Mouse (Mus musculus) bone marrow macrophage, adult 2 months (primary cell): ENCODE measurements around the gene Runx3.

Experiments used
- CTCF ChIP-seq: IDR thresholded peaks from 2 replicates; pipeline ENCODE4 v1.5.1; 2012; ENCODE audit warnings: low read depth, mild to moderate bottlenecking, low read length, moderate library complexity
- POLR2A ChIP-seq: IDR thresholded peaks from 2 replicates; pipeline ENCODE4 v1.6.1; 2012; ENCODE audit warnings: mild to moderate bottlenecking, low read depth, low read length, borderline replicate concordance

DNA sequence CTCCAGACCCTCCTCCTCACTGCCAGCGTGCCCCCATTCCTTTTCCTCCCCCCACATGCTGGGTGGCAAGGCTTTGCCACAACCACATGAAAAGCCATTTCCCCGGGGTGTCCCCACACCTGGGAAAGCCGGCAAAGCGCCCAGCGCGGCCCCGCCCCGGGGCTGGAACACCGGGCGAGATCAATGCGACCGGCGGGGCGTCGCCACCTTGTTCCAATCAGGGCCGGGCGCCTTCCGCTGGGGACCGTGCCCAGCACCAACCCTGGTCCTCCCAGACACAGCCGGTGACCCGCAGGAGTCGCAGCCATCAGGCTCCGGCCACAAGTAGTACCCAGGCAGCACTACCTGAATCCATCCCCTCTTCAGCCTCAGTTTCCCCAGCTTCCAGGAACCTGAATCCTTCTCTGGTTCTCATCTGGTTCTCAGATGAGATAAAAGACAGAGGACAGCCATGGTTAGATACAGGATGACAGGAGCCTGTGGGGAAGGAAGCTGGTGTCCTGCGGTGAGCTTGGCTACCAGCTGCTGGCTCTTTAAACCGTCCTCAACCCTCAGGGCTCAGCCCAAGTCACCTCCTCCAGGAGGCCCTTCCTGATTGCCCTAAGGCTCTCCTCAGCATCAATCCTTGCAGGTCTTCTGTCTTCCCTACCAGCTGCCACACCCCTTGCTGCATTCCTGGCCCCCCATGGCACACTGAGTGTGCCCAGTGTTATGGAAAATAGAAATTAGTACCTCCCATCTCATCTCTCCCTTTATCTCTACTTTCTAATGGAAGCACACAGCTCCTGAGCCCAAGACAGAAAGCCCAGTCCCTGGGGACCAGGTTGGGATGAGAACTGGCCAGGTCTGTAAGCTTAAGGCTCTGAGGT lies 20.4 kb downstream of the Runx3 start:
- no peak for TF ChIP-seq POLR2A
- no peak for TF ChIP-seq CTCF
